Mouse (Mus musculus): ENCODE data around the gene Smad1.

GRCm38 (mm10) chr8:79329182-79329581 is 70.1 kb downstream of the Smad1 start:
- TF ChIP-seq CTCF (IDR thresholded peaks at IDR 0.05; ENCODE audit: borderline replicate concordance, extremely low read depth, insufficient read depth, insufficient read length) (no peak), POLR2A (IDR thresholded peaks at IDR 0.05; ENCODE audit: borderline replicate concordance, extremely low read depth, insufficient read depth, insufficient read length, poor library complexity, severe bottlenecking) (no peak)
